Mouse (Mus musculus) CH12.LX (cell line): Measurements from ENCODE around the gene Pdcd5. TPM values are rescaled to one million over a fixed set of nuclear protein-coding genes. Genes with fewer than 3 reads are reported as not detected.

Source experiments
- DNase-seq: peaks from one replicate; pipeline ENCODE4 v3.0.0-alpha.2; 2013; ENCODE audit errors: extremely low read depth
- H3K27ac ChIP-seq: 2 replicates; pipeline ENCODE4 v1.5.1; 2012; ENCODE audit warnings: low read depth, mild to moderate bottlenecking, control low read depth, moderate library complexity; ENCODE audit not compliant: insufficient read depth
- H3K27me3 ChIP-seq: replicated peaks from 2 replicates; pipeline ENCODE3; 2012; ENCODE audit warnings: inconsistent platforms
- H3K36me3 ChIP-seq, 2 experiments: replicated peaks in 1 of 2; 2 replicates each; pipeline versions ENCODE3 to v1.6.1; 2012; ENCODE audit warnings: inconsistent platforms in 1 of 2, low read length in 1 of 2, mild to moderate bottlenecking in 1 of 2, mixed read lengths in 1 of 2, moderate library complexity in 1 of 2; ENCODE audit not compliant: control insufficient read depth in 1 of 2, insufficient read depth in 1 of 2
- H3K4me1 ChIP-seq, 2 experiments: 2 replicates each; pipeline ENCODE4 v1.6.1; 2012; ENCODE audit warnings: inconsistent platforms in 1 of 2, moderate library complexity in 1 of 2; ENCODE audit not compliant: insufficient read depth in 2 of 2, control insufficient read depth in 1 of 2
- H3K4me2 ChIP-seq: 2 replicates; pipeline ENCODE4 v1.6.1; 2012; ENCODE audit warnings: low read depth, mild to moderate bottlenecking, control low read depth; ENCODE audit not compliant: poor library complexity, insufficient read depth, severe bottlenecking
- H3K4me3 ChIP-seq, 3 experiments: fragments of 150-350 bp in 1 of 3; sonication (generic) in 1 of 3; replicated peaks in 1 of 3; 2 replicates each; pipeline versions ENCODE3 to v1.5.1; 2011 to 2012; ENCODE audit warnings: low read depth in 2 of 3, low read length in 2 of 3, mild to moderate bottlenecking in 2 of 3, moderate library complexity in 2 of 3, control low read depth in 1 of 3, improper control_type of control experiment in 1 of 3, inconsistent platforms in 1 of 3, mixed read lengths in 1 of 3; ENCODE audit not compliant: poor library complexity in 1 of 3
- H3K79me2 ChIP-seq: replicated peaks from 2 replicates; pipeline ENCODE4 v1.6.1; 2012; ENCODE audit warnings: mild to moderate bottlenecking, moderate library complexity; ENCODE audit not compliant: control insufficient read depth, poor library complexity, insufficient read depth, severe bottlenecking; ENCODE audit errors: extremely low read depth
- H3K9ac ChIP-seq: 2 replicates; pipeline ENCODE4 v1.6.1; 2012; ENCODE audit warnings: low read depth, mild to moderate bottlenecking, control low read depth, moderate library complexity; ENCODE audit not compliant: insufficient read depth
- H3K9me3 ChIP-seq: replicated peaks from 2 replicates; pipeline ENCODE3; 2012; ENCODE audit warnings: low read length, inconsistent platforms, mixed read lengths
- BHLHE40 ChIP-seq: IDR thresholded peaks from 2 replicates; pipeline ENCODE4 v1.6.1; 2011; ENCODE audit warnings: mild to moderate bottlenecking, low read depth, low read length, improper control_type of control experiment
- CTCF ChIP-seq, 2 experiments: IDR thresholded peaks in 1 of 2; conservative IDR thresholded peaks in 1 of 2; 2 replicates each; pipeline ENCODE4 v1.5.1; 2011 to 2012; ENCODE audit warnings: low read depth in 2 of 2, low read length in 2 of 2, improper control_type of control experiment in 1 of 2, inconsistent platforms in 1 of 2, mild to moderate bottlenecking in 1 of 2, moderate library complexity in 1 of 2
- E2F4 ChIP-seq: IDR thresholded peaks from 2 replicates; pipeline ENCODE4 v1.6.1; 2011; ENCODE audit warnings: low read depth, low read length, improper control_type of control experiment; ENCODE audit not compliant: insufficient replicate concordance
- JUND ChIP-seq: conservative IDR thresholded peaks from 2 replicates; pipeline ENCODE4 v1.6.1; 2011; ENCODE audit warnings: low read depth, low read length, improper control_type of control experiment
- KAT2A ChIP-seq: IDR thresholded peaks from 2 replicates; pipeline ENCODE4 v1.6.1; 2012; ENCODE audit warnings: low read length, improper control_type of control experiment, inconsistent platforms; ENCODE audit not compliant: insufficient replicate concordance
- RAD21 ChIP-seq: IDR thresholded peaks from 2 replicates; pipeline ENCODE4 v1.6.1; 2011; ENCODE audit warnings: low read depth, mild to moderate bottlenecking, low read length, improper control_type of control experiment, moderate library complexity
- RCOR1 ChIP-seq: conservative IDR thresholded peaks from 2 replicates; pipeline ENCODE4 v1.6.1; 2012; ENCODE audit warnings: low read depth, mild to moderate bottlenecking, inconsistent platforms, low read length, improper control_type of control experiment
- SMC3 ChIP-seq: IDR thresholded peaks from 2 replicates; pipeline ENCODE4 v1.6.1; 2011; ENCODE audit warnings: low read depth, low read length, improper control_type of control experiment
- UBTF ChIP-seq: IDR thresholded peaks from 2 replicates; pipeline ENCODE4 v1.6.1; 2012; ENCODE audit warnings: low read depth, mild to moderate bottlenecking, inconsistent platforms, low read length, improper control_type of control experiment, moderate library complexity
- ZKSCAN1 ChIP-seq: IDR thresholded peaks from 2 replicates; pipeline ENCODE4 v1.6.1; 2012; ENCODE audit warnings: low read depth, inconsistent platforms, low read length, improper control_type of control experiment, borderline replicate concordance
- ZNF384 ChIP-seq: IDR thresholded peaks from 2 replicates; pipeline ENCODE4 v1.6.1; 2012; ENCODE audit warnings: low read depth, low read length, improper control_type of control experiment, inconsistent platforms
- dilution Hi-C: fragments of 300-500 bp; cut with MboI; formaldehyde crosslinking; loops from 2 replicates; pipeline ENCODE4 v1.14.3; 2020; ENCODE audit warnings: low sequenced_read_pairs; ENCODE audit not compliant: extremely low pct_unique_long_range_greater_than_20kb, extremely low pct_ligation_motif_present
- in situ Hi-C: fragments of 300-500 bp; cut with MboI; formaldehyde crosslinking; loops from 3 replicates; pipeline ENCODE4 v1.14.3; 2019; ENCODE audit warnings: low sequenced_read_pairs, low pct_ligation_motif_present, low pct_unique_long_range_greater_than_20kb, mixed read lengths
- polyA plus RNA-seq: library from polyadenylated mRNA; unstranded; fragments of >175 nt; gene quantifications from 2 replicates; pipeline ENCODE4 v1.2.1, GENCODE M21; 2012; ENCODE audit warnings: low read depth; ENCODE audit not compliant: insufficient read length
- total RNA-seq, 2 experiments: library from RNA; depleted of rRNA; stranded (reverse); fragments of 300-350 nt in 1 of 2; fragments of >200 nt in 1 of 2; gene quantifications; 2 replicates each; pipeline ENCODE4 v1.2.3; 2012 to 2014

The Pdcd5 gene
- total and polyA plus RNA-seq, 3 experiments: 174 to 242 (median 241) TPM

DNA sequence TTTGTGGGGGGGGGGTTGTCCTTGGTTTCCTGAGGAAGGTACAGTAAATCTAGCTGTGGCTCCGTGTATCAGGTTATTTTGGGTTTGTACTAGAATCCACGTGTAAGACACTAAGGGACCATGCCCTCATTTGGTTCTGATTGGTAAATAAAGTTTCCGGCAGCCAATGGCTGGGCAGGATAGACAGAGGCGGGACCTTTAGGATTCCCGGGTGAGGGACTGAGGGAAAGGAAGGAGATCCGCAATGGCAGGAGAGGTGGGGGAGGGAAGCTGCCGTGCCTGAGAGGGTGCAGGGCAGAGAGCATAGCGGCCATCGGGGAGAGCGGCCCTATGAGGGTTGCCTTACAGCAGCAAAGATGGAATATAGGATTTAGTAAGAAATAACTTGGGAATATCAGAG lies 39.9 kb upstream of the Pdcd5 start (continued):
- TF ChIP-seq UBTF: no peak
- no peak for TF ChIP-seq E2F4

DNA sequence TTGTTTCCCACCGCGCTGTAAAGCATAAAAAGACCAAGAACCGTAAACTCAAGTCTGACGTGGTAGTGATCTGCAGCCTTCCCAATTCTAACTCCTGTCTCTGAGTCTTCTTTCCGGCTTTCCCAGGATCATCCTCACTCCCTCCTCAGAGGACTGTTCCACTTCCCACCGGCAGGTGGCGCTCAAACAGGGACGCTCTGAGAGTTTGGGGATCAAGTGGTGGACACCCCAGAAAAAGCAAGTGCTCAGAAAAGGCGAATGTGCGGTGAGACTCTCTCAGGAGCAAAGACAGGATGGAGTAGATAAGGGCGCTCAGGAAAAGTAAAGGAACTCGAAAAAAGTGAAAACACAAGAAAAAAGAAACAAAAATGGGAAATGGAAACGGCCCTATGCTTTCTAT lies 39.4 kb upstream of the Pdcd5 start:
- Histone ChIP-seq H3K9ac (no peak overlapping the region), H3K9me3 (no peaks in the 10 kb centered on the region), H3K4me2 (peak overlapping the region; percentile 48; the same call in 1 of the 2 replicates), H3K4me3 (no peak overlapping the region), H3K27ac (no peak overlapping the region), H3K79me2 (no peaks in the 10 kb centered on the region), H3K27me3 (no peaks in the 10 kb centered on the region), H3K4me1 (peaks cover 0 to 19% of the 10 kb centered on the region in 2 experiments; a peak in 3 of 4 replicates), H3K36me3 (peaks cover 0 to 29% of the 10 kb centered on the region in 2 experiments)
- TF ChIP-seq SMC3 (peak; percentile 73), BHLHE40 (no peak), CTCF (conservative IDR thresholded peaks at IDR 0.05 in 1 of 2, IDR thresholded peaks at IDR 0.05 in 1 of 2; ENCODE audit: low read depth in 2 of 2, low read length in 2 of 2) (peak; percentile 74 to 82), RAD21 (peak; percentile 20), ZKSCAN1 (no peak)
- DNase-seq: no peak
- dilution Hi-C loops: no loop called here
- in situ Hi-C loops: no loop called here

DNA sequence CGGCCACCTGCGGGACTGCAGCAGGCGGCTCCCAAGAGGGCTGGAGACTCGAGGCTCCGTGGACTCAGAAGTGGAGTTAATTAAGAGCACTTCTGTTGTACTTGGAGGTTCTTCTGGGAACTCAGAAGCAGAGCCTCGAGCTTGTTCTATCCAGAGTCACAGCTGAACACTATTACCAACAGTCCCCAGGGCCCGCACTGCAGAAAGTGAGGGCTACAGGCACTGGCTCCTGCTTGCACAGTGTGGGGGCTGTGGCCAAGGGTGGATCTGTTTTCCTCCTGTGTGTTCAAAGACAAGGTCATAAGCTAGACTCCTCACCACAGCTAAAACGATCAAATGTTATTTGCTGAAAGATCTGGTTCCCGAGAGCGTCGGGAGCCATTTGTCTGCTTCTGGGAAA lies 38.9 kb upstream of the Pdcd5 start:
- no peak overlapping the region for H3K4me2 ChIP-seq
- no peaks in the 10 kb centered on the region for H3K9me3 ChIP-seq
- H3K27me3 ChIP-seq: no peaks in the 10 kb centered on the region
- H3K79me2 ChIP-seq: no peaks in the 10 kb centered on the region
- peaks cover 0 to 19% of the 10 kb centered on the region in 2 experiments; a peak in 3 of 4 replicates for H3K4me1 ChIP-seq
- TF ChIP-seq KAT2A (no peak), RCOR1 (no peak), SMC3 (no peak), JUND (no peak), ZNF384 (no peak)
- no peak overlapping the region for H3K4me3 ChIP-seq
- dilution Hi-C loops: no loop called here
- no peak overlapping the region for H3K27ac ChIP-seq
- peaks cover 0 to 24% of the 10 kb centered on the region in 2 experiments for H3K36me3 ChIP-seq
- in situ Hi-C loops: no loop called here
- H3K9ac ChIP-seq: no peak overlapping the region
- no peak for DNase-seq
